Mouse (Mus musculus) liver, adult 2 months (tissue): ENCODE results near the gene Gdf11. TPM values are rescaled to one million over a fixed set of nuclear protein-coding genes. Genes with fewer than 3 reads are reported as not detected.

Source experiments
- DNase-seq: peaks from one replicate; pipeline ENCODE4 v3.0.0-alpha.2; 2011; ENCODE audit warnings: low read depth, low spot score; ENCODE audit errors: extremely low read depth
- H3K27ac ChIP-seq: fragments of 200-500 bp; replicated peaks from 2 replicates; pipeline ENCODE4 v1.5.1; 2012; ENCODE audit warnings: low read depth, mild to moderate bottlenecking, control low read depth, inconsistent platforms, low read length; ENCODE audit not compliant: insufficient read depth
- H3K27me3 ChIP-seq: fragments of 200-500 bp; 2 replicates; pipeline ENCODE4 v1.6.1; 2012; ENCODE audit warnings: mild to moderate bottlenecking, moderate library complexity, low read length, inconsistent platforms; ENCODE audit not compliant: control insufficient read depth, insufficient read depth
- H3K36me3 ChIP-seq: fragments of 200-500 bp; 2 replicates; pipeline ENCODE4 v1.6.1; 2012; ENCODE audit warnings: low read length, inconsistent platforms; ENCODE audit not compliant: control insufficient read depth, insufficient read depth
- H3K4me1 ChIP-seq: fragments of 200-500 bp; 2 replicates; pipeline ENCODE4 v1.6.1; 2011; ENCODE audit warnings: low read length; ENCODE audit not compliant: control insufficient read depth, insufficient read depth
- H3K4me3 ChIP-seq: fragments of 200-500 bp; 2 replicates; pipeline ENCODE4 v1.5.1; 2011; ENCODE audit warnings: low read depth, mild to moderate bottlenecking, control low read depth, low read length, moderate library complexity; ENCODE audit not compliant: insufficient read depth
- H3K79me2 ChIP-seq: fragments of 200-500 bp; 2 replicates; pipeline ENCODE4 v1.6.1; 2012; ENCODE audit warnings: inconsistent platforms, mild to moderate bottlenecking, low read length, moderate library complexity; ENCODE audit not compliant: control insufficient read depth, insufficient read depth
- H3K9ac ChIP-seq: fragments of 200-500 bp; 2 replicates; pipeline ENCODE4 v1.6.1; 2012; ENCODE audit warnings: low read depth, mild to moderate bottlenecking, control low read depth, inconsistent platforms, low read length
- CTCF ChIP-seq: fragments of 200-500 bp; IDR thresholded peaks from 2 replicates; pipeline ENCODE4 v1.5.1; 2011; ENCODE audit warnings: low read depth, low read length, control low read depth
- POLR2A ChIP-seq: fragments of 200-500 bp; IDR thresholded peaks from 2 replicates; pipeline ENCODE4 v1.6.1; 2011; ENCODE audit warnings: low read length, control low read depth; ENCODE audit not compliant: insufficient read depth; ENCODE audit errors: extremely low read depth
- WGBS: fragments of 180-500 bp; shearing (Covaris S2); methylation state at CpG from one replicate; pipeline ENCODE4 v1.1.7; 2018; 5-methylcytosine and 5-hydroxymethylcytosine counted together
- polyA plus RNA-seq: library from polyadenylated mRNA; depleted of rRNA; stranded (reverse); fragments of >200 nt; gene quantifications from 2 replicates; pipeline ENCODE4 v1.2.3, GENCODE M21; 2012
- total RNA-seq: library from RNA; depleted of rRNA; stranded (reverse); fragments of >200 nt; gene quantifications from 2 replicates; pipeline ENCODE4 v1.2.3, GENCODE M21; 2014

The Gdf11 gene
- total and polyA plus RNA-seq, 2 experiments, result 0.05 to 0.09 TPM

GRCm38 (mm10) chr10:128912268-128912667 is 20.8 kb upstream of the Gdf11 start:
- Histone ChIP-seq H3K9ac (no peak overlapping the region), H3K79me2 (no peaks in the 10 kb centered on the region), H3K27me3 (0 out of 2 replicates have a peak, but pooled peaks cover 2% of the 10 kb centered on the region), H3K4me3 (no peak overlapping the region), H3K27ac (no peak overlapping the region), H3K36me3 (no peaks in the 10 kb centered on the region), H3K4me1 (no peaks in the 10 kb centered on the region; the same call in none of the 2 replicates)
- WGBS, result 91% methylated on average over 4 of the region's 4 CpGs
- no peak for TF ChIP-seq CTCF
- no peak for DNase-seq

GRCm38 (mm10) chr10:128911430-128911829 is 19.9 kb upstream of the Gdf11 start:
- H3K36me3 ChIP-seq, result no peaks in the 10 kb centered on the region
- H3K79me2 ChIP-seq, result no peaks in the 10 kb centered on the region
- no peak overlapping the region for H3K27ac ChIP-seq
- no peak overlapping the region for H3K9ac ChIP-seq
- H3K4me3 ChIP-seq, result no peak overlapping the region
- no peaks in the 10 kb centered on the region; the same call in none of the 2 replicates for H3K4me1 ChIP-seq
- 0 out of 2 replicates have a peak, but pooled peaks cover 2% of the 10 kb centered on the region for H3K27me3 ChIP-seq
- 93% methylated on average over 6 of the region's 6 CpGs for WGBS
- TF ChIP-seq CTCF, result no peak
- no peak for DNase-seq

GRCm38 (mm10) chr10:128910066-128910841 is 18.7 kb upstream of the Gdf11 start:
- H3K27ac ChIP-seq, result no peak overlapping the region
- peak overlapping the region; percentile 67 for H3K4me3 ChIP-seq
- H3K79me2 ChIP-seq, result no peaks in the 10 kb centered on the region
- H3K9ac ChIP-seq, result peak overlapping the region; percentile 79
- no peaks in the 10 kb centered on the region for H3K36me3 ChIP-seq
- H3K4me1 ChIP-seq, result no peaks in the 10 kb centered on the region; the same call in none of the 2 replicates
- no peak for DNase-seq
- TF ChIP-seq CTCF (no peak), POLR2A (no peak)
- H3K27me3 ChIP-seq, result 0 out of 2 replicates have a peak, but pooled peaks cover 2% of the 10 kb centered on the region
- WGBS, result 3% methylated on average over 61 of the region's 66 CpGs

- no peak overlapping the region for H3K27ac ChIP-seq
- DNase-seq, result no peak
- no peaks in the 10 kb centered on the region for H3K79me2 ChIP-seq
These were observed 18.1 kb upstream of the Gdf11 start for GRCm38 (mm10) chr10:128909567-128910028.

GRCm38 (mm10) chr10:128908778-128909448 is 17.4 kb upstream of the Gdf11 start:
- Histone ChIP-seq H3K79me2 (no peaks in the 10 kb centered on the region), H3K27me3 (0 out of 2 replicates have a peak, but pooled peaks cover 2% of the 10 kb centered on the region), H3K9ac (peak overlapping the region; percentile 28), H3K4me3 (peak overlapping the region; percentile 67; the same call in 1 of the 2 replicates), H3K27ac (no peak overlapping the region), H3K4me1 (no peaks in the 10 kb centered on the region; the same call in none of the 2 replicates), H3K36me3 (no peaks in the 10 kb centered on the region)
- 74% methylated on average over 13 of the region's 13 CpGs for WGBS
- DNase-seq, result no peak
- TF ChIP-seq CTCF, result no peak
- TF ChIP-seq POLR2A, result no peak

More at GRCm38 (mm10) chr10:128909567-128910028, 18.1 kb upstream of the Gdf11 start:
- Histone ChIP-seq H3K36me3 (no peaks in the 10 kb centered on the region), H3K9ac (peak overlapping the region; percentile 79), H3K27me3 (0 out of 2 replicates have a peak, but pooled peaks cover 2% of the 10 kb centered on the region), H3K4me1 (no peaks in the 10 kb centered on the region; the same call in none of the 2 replicates), H3K4me3 (peak overlapping the region; percentile 67)
- TF ChIP-seq POLR2A (no peak), CTCF (no peak)
- WGBS, result 1% methylated on average over 36 of the region's 41 CpGs
